Mouse (Mus musculus) forebrain, embryonic 10.5 days (tissue): Measurements from ENCODE around the gene Ifitm1. TPM values are rescaled to one million over a fixed set of nuclear protein-coding genes. Genes with fewer than 3 reads are reported as not detected.

Source experiments
- DNase-seq: peaks from one replicate; pipeline ENCODE4 v3.0.0-alpha.2; 2017; ENCODE audit warnings: low spot score; ENCODE audit errors: extremely low spot score
- H3K27ac ChIP-seq: fragments of 300-500 bp; sonication (generic); 2 replicates; pipeline ENCODE4 v1.5.1; 2016; ENCODE audit warnings: mild to moderate bottlenecking
- H3K27me3 ChIP-seq: fragments of 300-500 bp; sonication (generic); 2 replicates; pipeline ENCODE4 v1.6.1; 2016; ENCODE audit warnings: mild to moderate bottlenecking; ENCODE audit not compliant: poor library complexity, severe bottlenecking
- H3K36me3 ChIP-seq: fragments of 300-500 bp; sonication (generic); replicated peaks from 2 replicates; pipeline ENCODE4 v1.6.1; 2016; ENCODE audit warnings: mild to moderate bottlenecking, moderate library complexity
- H3K4me1 ChIP-seq: fragments of 300-500 bp; sonication (generic); 2 replicates; pipeline ENCODE4 v1.6.1; 2016
- H3K4me3 ChIP-seq: fragments of 300-500 bp; sonication (generic); 2 replicates; pipeline ENCODE4 v1.5.1; 2016; ENCODE audit warnings: mild to moderate bottlenecking, moderate library complexity
- H3K9me3 ChIP-seq: fragments of 300-500 bp; sonication (generic); 2 replicates; pipeline ENCODE4 v1.6.1; 2016; ENCODE audit warnings: mild to moderate bottlenecking, moderate library complexity
- WGBS: fragments of 180-500 bp; shearing (Covaris S2); methylation state at CpG from one replicate; pipeline ENCODE4 v1.1.7; 2016; 5-methylcytosine and 5-hydroxymethylcytosine counted together
- polyA plus RNA-seq: library from polyadenylated mRNA; unstranded; fragments of >200 nt; fragmentation: Nextera tagmentation; extraction: Ambion mirVana; gene quantifications from 2 replicates; pipeline ENCODE4 v1.2.1, GENCODE M21; 2016

The Ifitm1 gene
- polyA plus RNA-seq, 1 experiment from 2014 or later = 4.1 TPM

- Histone ChIP-seq H3K4me3 (no peak overlapping the region), H3K9me3 (0 out of 2 replicates have a peak, but pooled peaks cover under 1% of the 10 kb centered on the region), H3K36me3 (no peaks in the 10 kb centered on the region), H3K27ac (no peak overlapping the region), H3K4me1 (peaks cover 22% of the 10 kb centered on the region), H3K27me3 (no peaks in the 10 kb centered on the region)
- WGBS = 87% methylated on average over 14 of the region's 14 CpGs
- no peak for DNase-seq
Measured at GRCm38 (mm10) chr7:140991117-140991689, 24.2 kb downstream of the Ifitm1 start.

- H3K9me3 ChIP-seq = no peaks in the 10 kb centered on the region
- H3K27me3 ChIP-seq = no peaks in the 10 kb centered on the region
- no peak overlapping the region for H3K27ac ChIP-seq
- WGBS = 71% methylated on average over 1 of the region's 1 CpGs
- no peaks in the 10 kb centered on the region for H3K4me1 ChIP-seq
- DNase-seq = no peak
- no peak overlapping the region for H3K4me3 ChIP-seq
- H3K36me3 ChIP-seq = no peaks in the 10 kb centered on the region
Measured at GRCm38 (mm10) chr7:140997817-140998216, 30.8 kb downstream of the Ifitm1 start.

- Histone ChIP-seq H3K4me1 (no peaks in the 10 kb centered on the region), H3K9me3 (no peaks in the 10 kb centered on the region), H3K36me3 (no peaks in the 10 kb centered on the region), H3K4me3 (no peak overlapping the region), H3K27me3 (no peaks in the 10 kb centered on the region), H3K27ac (no peak overlapping the region)
- no peak for DNase-seq
- WGBS = 93% methylated on average over 11 of the region's 11 CpGs
Measured at GRCm38 (mm10) chr7:140998853-140999700, 32.1 kb downstream of the Ifitm1 start.

- Histone ChIP-seq H3K36me3 (no peaks in the 10 kb centered on the region), H3K4me1 (no peaks in the 10 kb centered on the region), H3K27ac (no peak overlapping the region), H3K9me3 (no peaks in the 10 kb centered on the region), H3K27me3 (no peaks in the 10 kb centered on the region), H3K4me3 (no peak overlapping the region)
- WGBS = 82% methylated on average over 15 of the region's 15 CpGs
- DNase-seq = no peak
Measured at GRCm38 (mm10) chr7:141000881-141001708, 34.1 kb downstream of the Ifitm1 start.

GRCm38 (mm10) chr7:141003248-141004010 lies 36.4 kb downstream of the Ifitm1 start:
- no peak overlapping the region for H3K4me3 ChIP-seq
- 89% methylated on average over 5 of the region's 5 CpGs for WGBS
- H3K4me1 ChIP-seq = peaks cover 3% of the 10 kb centered on the region
- no peaks in the 10 kb centered on the region for H3K9me3 ChIP-seq
- no peaks in the 10 kb centered on the region for H3K36me3 ChIP-seq
- DNase-seq = no peak
- H3K27me3 ChIP-seq = 0 out of 2 replicates have a peak, but pooled peaks cover 11% of the 10 kb centered on the region
- no peak overlapping the region for H3K27ac ChIP-seq

GRCm38 (mm10) chr7:141006446-141006845 lies 39.4 kb downstream of the Ifitm1 start:
- Histone ChIP-seq H3K4me1 (peaks cover 32% of the 10 kb centered on the region), H3K4me3 (no peak overlapping the region), H3K27ac (no peak overlapping the region), H3K9me3 (no peaks in the 10 kb centered on the region), H3K36me3 (no peaks in the 10 kb centered on the region), H3K27me3 (peaks cover 24% of the 10 kb centered on the region)
- 93% methylated on average over 6 of the region's 6 CpGs for WGBS
- DNase-seq = no peak

- Histone ChIP-seq H3K9me3 (no peaks in the 10 kb centered on the region), H3K36me3 (no peaks in the 10 kb centered on the region), H3K4me3 (no peak overlapping the region), H3K27me3 (peaks cover 24% of the 10 kb centered on the region), H3K4me1 (peaks cover 32% of the 10 kb centered on the region), H3K27ac (no peak overlapping the region)
- WGBS = 91% methylated on average over 5 of the region's 5 CpGs
- DNase-seq = no peak
Measured at GRCm38 (mm10) chr7:141006914-141007313, 39.9 kb downstream of the Ifitm1 start.

GRCm38 (mm10) chr7:141008312-141008761 lies 41.3 kb downstream of the Ifitm1 start:
- no peak for DNase-seq
- 6% methylated on average over 7 of the region's 7 CpGs for WGBS

GRCm38 (mm10) chr7:141008938-141009660 lies 42.1 kb downstream of the Ifitm1 start:
- H3K4me3 ChIP-seq = peak overlapping the region; percentile 42
- DNase-seq = peak; percentile 79
- WGBS = 9% methylated on average over 20 of the region's 20 CpGs

More at GRCm38 (mm10) chr7:141008312-141008761, 41.3 kb downstream of the Ifitm1 start:
- Histone ChIP-seq H3K9me3 (no peaks in the 10 kb centered on the region), H3K4me1 (peaks cover 32% of the 10 kb centered on the region), H3K27me3 (peaks cover 24% of the 10 kb centered on the region), H3K4me3 (peak overlapping the region; percentile 42), H3K27ac (peak overlapping the region; percentile 35; the same call in 1 of the 2 replicates), H3K36me3 (no peaks in the 10 kb centered on the region)

GRCm38 (mm10) chr7:141009665-141010064 lies 42.6 kb downstream of the Ifitm1 start:
- Histone ChIP-seq H3K27me3 (peaks cover 24% of the 10 kb centered on the region), H3K9me3 (no peaks in the 10 kb centered on the region), H3K4me3 (no peak overlapping the region), H3K4me1 (peaks cover 32% of the 10 kb centered on the region), H3K27ac (no peak overlapping the region), H3K36me3 (no peaks in the 10 kb centered on the region)
- DNase-seq = no peak
- WGBS = 86% methylated on average over 9 of the region's 9 CpGs

More at GRCm38 (mm10) chr7:141008938-141009660, 42.1 kb downstream of the Ifitm1 start:
- peaks cover 24% of the 10 kb centered on the region for H3K27me3 ChIP-seq
- peak overlapping the region; percentile 35 for H3K27ac ChIP-seq
- no peaks in the 10 kb centered on the region for H3K9me3 ChIP-seq
- no peaks in the 10 kb centered on the region for H3K36me3 ChIP-seq
- peaks cover 32% of the 10 kb centered on the region for H3K4me1 ChIP-seq

GRCm38 (mm10) chr7:141010593-141010992 lies 43.6 kb downstream of the Ifitm1 start, which contains the start of gene Ifitm3:
Gene Ifitm3 (minus strand): TSS chr7:141010770.
- Histone ChIP-seq H3K4me1 (peaks cover 32% of the 10 kb centered on the region), H3K4me3 (peak within 1 kb of the TSS; percentile 36), H3K27ac (peak within 1 kb of the TSS; percentile 63), H3K9me3 (no peaks in the 10 kb centered on the region), H3K36me3 (no peaks in the 10 kb centered on the region), H3K27me3 (peaks cover 24% of the 10 kb centered on the region)
- no peak for DNase-seq
- WGBS = 37% methylated on average over 10 of the region's 10 CpGs
